Mouse (Mus musculus) right cerebral cortex, postnatal 10 days (tissue): ENCODE results near the gene Plekhh3.
A peak's percentile ranks its signal among the peaks of the same experiment; 100 is the strongest.
"Not testable (repeated sequence)": the region's sequence is repeated elsewhere in the genome, so short reads cannot be mapped to it uniquely, and the experiment has no call there.

Experiments used
- DNase-seq, 2 experiments: peaks; one replicate each; pipeline ENCODE4 v3.0.0; 2021; ENCODE audit warnings: low spot score in 2 of 2

Gene Plekhh3

GRCm38 (mm10) chr11:101151063-101151462 is 20.1 kb downstream of the Plekhh3 start:
- no peak for DNase-seq

- no peak for DNase-seq
These were observed 21.7 kb downstream of the Plekhh3 start for GRCm38 (mm10) chr11:101149178-101150105.

DNA sequence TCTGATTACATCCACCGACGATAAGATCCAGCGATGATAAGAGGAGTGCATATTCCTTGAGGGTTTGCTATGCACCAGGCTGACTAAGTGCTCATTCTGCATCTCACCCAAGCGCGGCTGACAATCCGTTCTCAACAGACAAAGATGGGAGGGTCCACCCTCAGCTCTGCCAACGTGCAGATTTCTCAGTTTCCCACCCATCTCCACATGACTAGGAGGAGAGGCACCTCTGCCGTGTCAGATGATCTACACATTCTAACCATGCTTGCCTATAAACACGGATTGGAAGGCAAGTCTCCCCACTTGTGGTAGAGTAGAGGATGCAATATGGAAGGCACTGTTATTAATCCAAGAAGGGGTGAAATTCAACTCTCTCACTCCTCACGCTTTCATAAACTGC is 22.4 kb downstream of the Plekhh3 start:
- DNase-seq: no peak

- peak in 1 of 2 experiments; percentile 71 for DNase-seq
These were observed 24.8 kb downstream of the Plekhh3 start for GRCm38 (mm10) chr11:101146377-101146776.

- peak; percentile 56 to 65 for DNase-seq
These were observed 27.6 kb downstream of the Plekhh3 start for GRCm38 (mm10) chr11:101143338-101144225.

- DNase-seq: no peak
These were observed 28.8 kb downstream of the Plekhh3 start for GRCm38 (mm10) chr11:101142215-101142967.

DNA sequence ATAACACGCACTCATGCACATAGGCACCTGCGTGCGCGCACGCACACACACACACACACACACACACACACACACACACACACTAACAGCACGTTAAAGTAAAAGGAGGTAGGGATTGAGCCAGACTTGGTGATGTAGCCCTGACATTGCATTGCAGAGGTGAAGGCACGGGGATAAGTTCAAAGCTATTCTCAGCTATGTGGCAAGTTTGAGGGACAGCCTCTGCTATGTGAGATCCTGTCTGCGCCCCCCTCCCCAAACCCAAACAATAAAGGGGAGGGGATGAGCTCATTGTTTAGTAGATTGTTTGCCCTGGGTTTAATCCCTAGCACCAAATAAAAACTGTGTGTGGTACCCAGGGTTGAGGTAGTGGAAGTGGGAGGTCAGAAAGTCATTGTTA is 30.1 kb downstream of the Plekhh3 start:
- DNase-seq: no peak

DNA sequence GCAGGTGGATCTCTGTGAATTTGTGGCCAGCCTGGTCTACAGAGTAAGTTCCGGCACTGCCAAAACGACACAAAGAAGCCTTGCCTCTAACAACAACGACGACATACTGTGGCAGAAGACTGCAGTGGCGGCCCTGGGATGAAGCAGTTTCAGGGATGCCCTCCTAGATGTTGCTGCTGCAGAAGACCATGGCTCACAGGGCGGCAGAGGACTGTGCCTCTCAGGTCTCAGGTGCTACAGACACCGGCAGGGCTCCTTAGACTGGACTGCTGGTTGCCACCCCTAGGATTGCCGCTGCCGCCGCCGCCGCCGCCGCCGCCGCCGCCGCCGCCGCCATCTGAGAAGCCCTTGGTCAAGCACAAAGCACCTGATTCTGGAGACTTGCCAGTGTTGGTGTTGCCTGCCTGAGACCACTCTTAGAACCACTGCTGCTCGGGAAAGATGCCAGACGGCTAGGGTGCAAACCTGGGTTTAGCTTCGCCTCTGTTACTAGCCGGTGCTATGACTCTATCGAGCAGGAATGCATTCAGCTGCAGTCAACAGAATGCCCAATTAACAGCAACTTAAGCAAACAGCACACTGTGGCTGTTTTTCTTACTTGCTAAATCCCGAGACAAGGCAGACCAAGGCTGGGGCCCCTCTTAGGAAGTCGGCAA is 30.9 kb downstream of the Plekhh3 start:
- peak in 1 of 2 experiments; percentile 43 for DNase-seq

GRCm38 (mm10) chr11:101138536-101139181 is 32.5 kb downstream of the Plekhh3 start:
- no peak for DNase-seq

- DNase-seq: no peak
These were observed 34.2 kb downstream of the Plekhh3 start for GRCm38 (mm10) chr11:101137000-101137399.

- DNase-seq: no peak
These were observed 36.8 kb downstream of the Plekhh3 start for GRCm38 (mm10) chr11:101134217-101134865.

GRCm38 (mm10) chr11:101133037-101133436 is 38.1 kb downstream of the Plekhh3 start:
- DNase-seq: no peak

- peak in 1 of 2 experiments; percentile 40 for DNase-seq
These were observed 39.5 kb downstream of the Plekhh3 start for GRCm38 (mm10) chr11:101131701-101132100.

DNA sequence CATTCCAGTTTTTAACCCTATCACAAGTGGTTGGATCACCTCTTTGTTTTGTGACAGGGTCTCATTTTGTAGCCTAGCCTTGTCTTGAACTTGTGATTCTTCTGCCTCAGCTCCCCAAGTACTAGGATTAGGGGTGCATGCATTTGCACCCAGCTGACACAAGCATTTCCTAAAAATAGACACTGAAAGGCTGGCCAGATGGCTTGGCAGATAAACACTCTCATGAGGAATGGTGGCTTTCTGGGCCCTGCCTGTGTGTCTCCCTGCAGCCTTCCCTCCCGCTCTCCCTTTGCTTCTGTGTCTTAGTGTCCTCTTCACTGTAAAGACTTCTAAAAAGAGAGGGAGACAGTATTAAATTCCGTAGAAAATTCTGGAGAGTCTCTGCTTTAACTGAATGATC is 40.0 kb downstream of the Plekhh3 start:
- DNase-seq: no peak

DNA sequence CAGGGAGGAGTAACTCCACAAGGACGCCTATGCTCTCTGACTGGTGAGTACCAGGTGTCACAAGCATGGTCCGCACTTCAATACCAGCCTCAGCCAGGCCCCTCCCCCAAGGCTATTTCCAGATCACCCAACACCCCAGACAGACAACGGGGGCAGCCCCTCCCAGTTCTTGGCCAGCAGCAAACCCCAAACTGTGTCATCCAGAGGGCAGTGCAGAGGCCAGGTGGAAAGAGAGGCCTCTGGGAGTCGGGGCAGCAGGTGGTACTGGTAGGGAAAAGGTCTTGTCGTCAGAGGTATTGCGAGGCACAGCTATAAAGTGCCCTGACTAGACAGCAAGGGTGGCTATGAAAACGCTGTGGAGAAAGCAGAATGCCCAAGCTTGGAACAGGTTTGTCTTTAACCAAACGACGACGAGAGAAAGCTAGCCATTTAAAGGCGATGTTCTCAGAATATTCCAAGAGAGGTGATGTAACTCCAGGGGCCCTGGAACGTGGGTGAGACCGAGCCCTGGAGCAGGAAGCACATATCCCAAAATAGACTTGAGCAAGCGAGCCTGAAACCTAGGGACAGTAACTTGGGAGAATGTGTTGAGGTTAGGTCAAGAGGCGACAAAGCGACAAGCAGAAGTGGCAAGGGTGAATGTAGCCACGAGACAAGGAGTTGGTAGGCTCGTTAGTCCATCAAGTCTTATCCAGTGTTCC is 40.9 kb downstream of the Plekhh3 start:
- no peak for DNase-seq

DNA sequence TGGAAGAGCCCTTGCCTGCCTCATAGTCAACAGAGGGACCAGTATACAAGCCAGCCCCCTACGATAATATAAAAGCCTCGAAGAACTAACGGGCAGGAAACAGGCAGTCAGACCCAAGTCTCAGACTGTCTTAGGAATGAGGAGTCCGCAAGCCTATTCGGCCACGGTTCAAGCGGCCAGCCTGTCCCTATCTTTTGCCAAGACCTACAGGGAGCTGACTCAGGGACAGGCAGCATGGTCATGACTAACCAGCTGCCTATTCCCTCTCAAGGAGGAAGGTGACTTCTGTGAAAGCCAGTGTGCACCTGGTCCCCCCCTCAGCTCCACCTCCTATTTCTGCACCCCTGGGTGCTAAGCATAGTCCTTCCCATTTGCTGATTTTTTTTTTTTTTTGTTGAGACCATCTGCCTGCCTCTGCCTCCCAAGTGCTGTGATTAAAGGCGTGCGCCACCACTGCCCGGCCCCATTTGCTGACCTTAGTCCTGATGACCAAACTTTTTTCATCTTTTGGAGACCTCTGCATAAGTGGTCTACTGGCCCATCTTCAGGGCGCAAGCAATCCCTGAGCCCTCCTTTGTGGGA is 42.1 kb downstream of the Plekhh3 start:
- no peak for DNase-seq

- no peak for DNase-seq
These were observed 44.1 kb downstream of the Plekhh3 start for GRCm38 (mm10) chr11:101127075-101127474.

DNA sequence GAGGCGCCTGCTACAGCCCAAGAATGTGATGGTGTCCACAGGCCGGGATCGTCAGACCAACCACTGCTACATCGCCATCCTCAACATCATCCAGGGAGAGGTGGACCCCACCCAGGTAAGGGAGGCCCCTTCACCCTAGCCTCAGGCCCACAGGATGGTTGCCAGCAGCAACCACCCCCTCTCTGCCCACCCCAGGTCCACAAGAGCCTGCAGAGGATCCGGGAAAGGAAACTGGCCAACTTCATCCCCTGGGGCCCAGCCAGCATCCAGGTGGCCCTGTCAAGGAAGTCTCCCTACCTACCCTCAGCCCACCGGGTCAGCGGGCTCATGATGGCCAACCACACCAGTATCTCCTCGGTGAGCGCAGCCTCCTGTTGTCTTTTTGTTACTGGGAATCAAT is 46.1 kb downstream of the Plekhh3 start:
- not testable (repeated sequence) for DNase-seq

DNA sequence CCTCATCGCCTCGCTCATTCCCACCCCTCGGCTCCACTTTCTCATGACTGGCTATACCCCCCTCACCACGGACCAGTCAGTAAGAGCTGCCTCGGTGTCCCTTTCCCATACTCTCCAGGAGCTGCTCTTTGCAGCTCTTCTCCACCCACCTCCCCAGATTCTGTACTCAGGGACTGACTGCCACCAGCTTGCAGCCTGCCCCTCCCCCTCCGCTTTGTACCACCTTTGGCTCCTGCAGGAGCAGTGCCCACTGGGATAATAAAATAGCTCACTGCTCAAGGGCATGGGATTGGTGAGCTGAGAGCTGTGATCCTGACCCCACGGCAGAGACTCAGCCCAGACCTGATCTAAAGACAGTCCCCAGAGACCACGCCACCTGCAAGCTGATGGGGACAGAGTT is 46.7 kb downstream of the Plekhh3 start:
- not testable (repeated sequence) for DNase-seq
